Mouse (Mus musculus): Measurements from ENCODE around the gene Rhoh.

The Rhoh gene

GRCm38 (mm10) chr5:65921477-65922138 is 60.6 kb downstream of the Rhoh start:
- in situ Hi-C loops (cut with MboI, MseI) = no loop called here

- in situ Hi-C loops (cut with MboI, MseI) = loop anchor here in 1 of 2 experiments (5.0 kb wide), 1 partner anchor 39 kb away; no protein-coding TSS in a partner anchor
Measured at GRCm38 (mm10) chr5:65926666-65927065, 65.7 kb downstream of the Rhoh start.

- in situ Hi-C loops (cut with MboI, MseI) = loop anchor here in 1 of 2 experiments (5.0 kb wide), 1 partner anchor 42 kb away; no protein-coding TSS in a partner anchor
Measured at GRCm38 (mm10) chr5:65929162-65929561, 68.1 kb downstream of the Rhoh start.

- in situ Hi-C loops (cut with MboI, MseI) = loop anchor here (5.0 to 10.0 kb wide), 2 partner anchors 95 to 98 kb away; no protein-coding TSS in a partner anchor
Measured at GRCm38 (mm10) chr5:65930171-65930570, 69.2 kb downstream of the Rhoh start.

GRCm38 (mm10) chr5:65933258-65933657 is 72.2 kb downstream of the Rhoh start:
- in situ Hi-C loops (cut with MboI, MseI) = loop anchor here (5.0 to 10.0 kb wide), 2 partner anchors 98 to 101 kb away; no protein-coding TSS in a partner anchor

- in situ Hi-C loops (cut with MboI, MseI) = loop anchor here (5.0 to 10.0 kb wide), 2 partner anchors 99 to 101 kb away; no protein-coding TSS in a partner anchor
Measured at GRCm38 (mm10) chr5:65933764-65934163, 72.8 kb downstream of the Rhoh start.

GRCm38 (mm10) chr5:65934783-65935182 is 73.8 kb downstream of the Rhoh start, which contains the start of gene Chrna9:
Gene Chrna9 (plus strand): TSS chr5:65934921.
- in situ Hi-C loops (cut with MboI, MseI) = loop anchor here (5.0 to 10.0 kb wide), 2 partner anchors 100 to 102 kb away; no protein-coding TSS in a partner anchor

GRCm38 (mm10) chr5:65937011-65937726 is 76.2 kb downstream of the Rhoh start:
- in situ Hi-C loops (cut with MboI, MseI) = loop anchor here in 1 of 2 experiments (10.0 kb wide), 1 partner anchor 102 kb away; no protein-coding TSS in a partner anchor

- in situ Hi-C loops (cut with MboI, MseI) = loop anchor here in 1 of 2 experiments (10.0 kb wide), 1 partner anchor 103 kb away; no protein-coding TSS in a partner anchor
Measured at GRCm38 (mm10) chr5:65937998-65938715, 77.1 kb downstream of the Rhoh start.

- in situ Hi-C loops (cut with MboI, MseI) = no loop called here
Measured at GRCm38 (mm10) chr5:65941145-65941544, 80.1 kb downstream of the Rhoh start.
